In genomic region chr8:88349046-88349445, GRCm38 (mm10) we compare ENCODE assay signal across 26 mouse cellular contexts. TPM values are rescaled to one million over a fixed set of nuclear protein-coding genes. Genes with fewer than 3 reads are reported as not detected.
DNase-seq lines count a peak whose midpoint lies in the region; ATAC-seq and TF ChIP-seq lines count a peak whose summit lies in the region.
"Had no signal": no experiment of that assay in that cellular context is flagged by ENCODE, and none has a peak within 500 bp of the region (broad histone marks: within the 10 kb centered on the region; RNA-seq: fewer than 3 reads in every experiment).

No protein-coding gene starts in this region.

- H3K9me3 ChIP-seq in heart, embryonic 15.5 days (replicated peaks): no peaks in the 10 kb centered on the region
- no peaks in the 10 kb centered on the region for H3K9me3 ChIP-seq in lung, embryonic 14.5 days (ENCODE audit: low read depth, low read length)
- H3K9me3 ChIP-seq in stomach, embryonic 14.5 days (ENCODE audit: control insufficient read depth, low read depth, low read length): no peaks in the 10 kb centered on the region
- H3K9me3 ChIP-seq: embryonic facial prominence, embryonic 12.5 days; hindbrain, embryonic 10.5 days; liver, embryonic 13.5 days; lung, embryonic 15.5 days; megakaryocyte, embryonic 14.5 days had no signal

- no peaks in the 10 kb centered on the region for H3K27me3 ChIP-seq in heart, embryonic 15.5 days
- H3K27me3 ChIP-seq in lung, embryonic 14.5 days (ENCODE audit: insufficient read depth, low read length): no peaks in the 10 kb centered on the region
- H3K27me3 ChIP-seq in stomach, embryonic 14.5 days (ENCODE audit: control insufficient read depth, insufficient read depth, low read length): no peaks in the 10 kb centered on the region
- H3K27me3 ChIP-seq: embryonic facial prominence, embryonic 12.5 days; liver, embryonic 13.5 days; lung, embryonic 15.5 days; megakaryocyte, embryonic 14.5 days; Patski had no signal

- H3K36me3 ChIP-seq in heart, embryonic 15.5 days: peaks cover 77% of the 10 kb centered on the region
- H3K36me3 ChIP-seq in lung, embryonic 14.5 days (ENCODE audit: insufficient read depth): peaks cover 90% of the 10 kb centered on the region
- H3K36me3 ChIP-seq in stomach, embryonic 14.5 days (ENCODE audit: control insufficient read depth, insufficient read depth, low read length): peaks cover 75% of the 10 kb centered on the region

- ATAC-seq in heart, embryonic 15.5 days (replicated peaks; ENCODE audit: insufficient number of reproducible peaks, insufficient read depth, low FRiP score, low read depth): no peak
- no peak for ATAC-seq in lung, embryonic 14.5 days (ENCODE audit: insufficient read depth)
- no peak for ATAC-seq in stomach, embryonic 14.5 days (ENCODE audit: insufficient number of reproducible peaks, insufficient read depth, low FRiP score, low read depth)
- ATAC-seq: forebrain, postnatal 0 days; hindbrain, embryonic 16.5 days; intestine, embryonic 16.5 days; Patski had no signal

- no peak for DNase-seq in gastrocnemius, adult 2 months
- no peak for DNase-seq in gastrocnemius, postnatal 4 days (ENCODE audit: low spot score in 2 of 2)
- no peak for DNase-seq in heart, adult 8-10 months (ENCODE audit: low spot score)
- peak; percentile 40 for DNase-seq in lung, embryonic 14.5 days
- no peak for DNase-seq in lung, postnatal 4 days
- DNase-seq in embryo, embryonic 10 days (ENCODE audit: low spot score): no peak
- DNase-seq: adrenal gland, adult 2 months; cerebellum, adult 11-12 months; cerebellum, postnatal 10 days; forebrain, postnatal 0 days; gastrocnemius, postnatal 36 days; kidney, postnatal 4 days; layer of hippocampus, adult 9-11 months; liver, embryonic 13.5 days; midbrain, embryonic 14.5 days; right cerebral cortex, postnatal 14 days had no signal

- peak; percentile 34 for TF ChIP-seq CTCF in gastrocnemius, adult 2 months (IDR thresholded peaks at IDR 0.05)
- TF ChIP-seq CTCF in lung, embryonic 14.5 days (IDR thresholded peaks at IDR 0.05; ENCODE audit: low read depth): no peak

- H3K27ac ChIP-seq in gastrocnemius, adult 2 months: 0 out of 2 replicates have a peak overlapping the region, but pooled peaks have one; percentile 21
- H3K27ac ChIP-seq in heart, embryonic 15.5 days: peak overlapping the region; percentile 74
- no peak overlapping the region for H3K27ac ChIP-seq in lung, embryonic 14.5 days (ENCODE audit: low read depth)
- H3K27ac ChIP-seq in stomach, embryonic 14.5 days (ENCODE audit: low read length): peak overlapping the region; percentile 59; the same call in 1 of the 2 replicates
- H3K27ac ChIP-seq: embryonic facial prominence, embryonic 12.5 days; hindbrain, embryonic 10.5 days; left cerebral cortex, adult 2 months; liver, embryonic 13.5 days; lung, embryonic 15.5 days had no signal

- intact Hi-C loops in gastrocnemius, adult 2 months (cut with DNase I): no loop called here

- WGBS in heart, embryonic 15.5 days: 38% methylated on average over 2 of the region's 2 CpGs
- WGBS in lung, embryonic 14.5 days: 64% methylated on average over 2 of the region's 2 CpGs
- WGBS in stomach, embryonic 14.5 days: 59% methylated on average over 2 of the region's 2 CpGs

- no peak overlapping the region for H3K4me3 ChIP-seq in gastrocnemius, adult 2 months
- no peak overlapping the region for H3K4me3 ChIP-seq in heart, embryonic 15.5 days
- no peak overlapping the region for H3K4me3 ChIP-seq in lung, embryonic 14.5 days (ENCODE audit: low read depth, low read length)
- no peak overlapping the region for H3K4me3 ChIP-seq in stomach, embryonic 14.5 days (ENCODE audit: low read depth, low read length)
- H3K4me3 ChIP-seq: embryonic facial prominence, embryonic 12.5 days; hindbrain, embryonic 10.5 days; left cerebral cortex, adult 2 months; liver, embryonic 13.5 days; lung, embryonic 15.5 days; megakaryocyte, embryonic 14.5 days had no signal

- H3K4me2 ChIP-seq in heart, embryonic 15.5 days: no peak overlapping the region
- H3K4me2 ChIP-seq in lung, embryonic 14.5 days: no peak overlapping the region
- no peak overlapping the region for H3K4me2 ChIP-seq in stomach, embryonic 14.5 days (replicated peaks; ENCODE audit: low read depth, low read length)
- H3K4me2 ChIP-seq: embryonic facial prominence, embryonic 12.5 days; liver, embryonic 13.5 days; lung, embryonic 15.5 days had no signal

- peaks cover 11% of the 10 kb centered on the region for H3K4me1 ChIP-seq in heart, embryonic 15.5 days (replicated peaks)
- no peaks in the 10 kb centered on the region for H3K4me1 ChIP-seq in lung, embryonic 14.5 days (ENCODE audit: insufficient read depth)
- 0 out of 2 replicates have a peak, but pooled peaks cover 4% of the 10 kb centered on the region for H3K4me1 ChIP-seq in stomach, embryonic 14.5 days (ENCODE audit: control insufficient read depth, insufficient read depth, low read length)
- H3K4me1 ChIP-seq: embryonic facial prominence, embryonic 12.5 days; hindbrain, embryonic 10.5 days; liver, embryonic 13.5 days; lung, embryonic 15.5 days had no signal

- H3K9ac ChIP-seq in heart, embryonic 15.5 days: no peak overlapping the region
- H3K9ac ChIP-seq in lung, embryonic 14.5 days: no peak overlapping the region
- H3K9ac ChIP-seq in stomach, embryonic 14.5 days (replicated peaks; ENCODE audit: low read depth, low read length): no peak overlapping the region
- H3K9ac ChIP-seq: embryonic facial prominence, embryonic 12.5 days; forebrain, postnatal 0 days; liver, embryonic 13.5 days; lung, embryonic 15.5 days had no signal

RNA-seq across cellular contexts. Expression of gene Brd7, which starts 12.9 kb away (rescaled TPM):
- total RNA-seq in gastrocnemius, adult 2 months (2021): 10 to 100 TPM; 74.5 to 85.4 TPM
- total RNA-seq in gastrocnemius, postnatal 4 days (2021): 10 to 100 TPM; 71.1 to 71.9 TPM
- polyA plus RNA-seq in heart, embryonic 15.5 days (2015; fragmentation: Nextera tagmentation; extraction: Ambion mirVana): 63.6 and 69.1 TPM in 2 replicates
- 10 to 100 TPM; 74.5 to 90.1 (median 75.6) TPM for total RNA-seq in heart, adult 8-10 months (2022)
- polyA plus RNA-seq in lung, embryonic 14.5 days (2014; fragmentation: Nextera tagmentation; extraction: Ambion mirVana): 87.3 and 89.6 TPM in 2 replicates
- polyA plus RNA-seq in stomach, embryonic 14.5 days (2014; fragmentation: Nextera tagmentation; extraction: Ambion mirVana): 66.1 and 66.5 TPM in 2 replicates
